Mouse (Mus musculus): ENCODE measurements around the gene Heatr5a. TPM values are rescaled to one million over a fixed set of nuclear protein-coding genes. Genes with fewer than 3 reads are reported as not detected.

Heatr5a gene
- polyA plus RNA-seq, 1 experiment from 2014 or later, result 13.1 TPM

DNA sequence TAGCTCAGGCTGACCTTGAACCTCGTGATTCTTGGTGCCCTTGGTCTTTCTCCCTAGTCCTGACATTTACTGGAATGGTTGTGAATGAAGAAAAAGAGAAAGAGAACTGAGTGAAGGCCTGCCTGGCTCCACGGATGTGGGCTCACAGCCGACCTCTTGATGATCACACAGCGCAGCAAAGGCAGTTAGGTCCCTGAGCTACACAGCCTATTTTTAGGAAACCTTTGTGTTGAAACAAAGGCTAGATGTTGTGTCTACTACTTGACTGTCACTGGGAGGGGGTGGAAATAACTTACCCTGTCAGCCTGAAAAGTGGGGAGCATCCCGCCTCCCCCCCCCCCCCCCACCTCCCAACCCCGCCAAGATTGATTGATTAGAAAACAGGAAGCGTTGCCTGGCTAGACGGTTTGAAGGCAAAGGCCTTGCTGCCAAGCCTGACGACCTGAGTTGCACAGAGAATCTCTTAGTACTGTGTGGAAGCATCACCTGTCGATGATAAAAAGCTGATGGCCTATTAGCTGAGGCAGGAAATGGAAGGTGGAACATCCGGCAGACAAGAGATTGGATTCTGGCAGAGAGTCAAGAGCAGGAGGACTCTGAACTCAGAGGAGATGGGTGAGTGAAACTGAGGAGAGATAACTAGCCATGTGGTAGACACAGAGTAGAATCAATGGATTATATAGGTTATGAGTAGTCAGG, 99.5 kb downstream of the Heatr5a start:
- no peak overlapping the region for H3K27ac ChIP-seq
- no peak overlapping the region for H3K9ac ChIP-seq
- no peaks in the 10 kb centered on the region for H3K4me1 ChIP-seq
- no peak for ATAC-seq (ENCODE audit: insufficient number of reproducible peaks, insufficient read depth, low FRiP score, low TSS enrichment)
- peaks cover 7% of the 10 kb centered on the region; the same call in 1 of the 2 replicates for H3K36me3 ChIP-seq
- H3K9me3 ChIP-seq, result no peaks in the 10 kb centered on the region
- 79% methylated on average over 11 of the region's 11 CpGs for WGBS
- H3K4me3 ChIP-seq, result no peak overlapping the region
- H3K27me3 ChIP-seq, result no peaks in the 10 kb centered on the region
- no peak overlapping the region for H3K4me2 ChIP-seq (replicated peaks)

DNA sequence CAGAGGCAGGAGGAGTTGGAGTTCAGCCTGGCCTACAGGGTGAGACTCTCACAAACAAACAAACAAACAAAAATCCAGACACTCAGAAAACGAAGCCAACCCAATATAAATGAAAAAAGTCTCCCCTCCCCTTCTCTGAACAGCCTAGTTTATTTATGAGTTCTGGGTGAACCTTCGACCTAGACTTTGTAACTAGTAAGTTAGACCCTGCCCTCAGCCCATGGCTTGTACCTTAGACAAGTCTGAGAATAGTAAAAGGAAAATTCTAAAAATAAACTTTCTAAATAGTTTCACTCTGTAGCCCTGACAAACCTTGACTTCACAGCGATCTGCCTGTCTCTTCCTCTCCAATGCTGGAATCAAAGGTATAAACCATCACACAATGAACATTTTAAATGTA, 101.6 kb downstream of the Heatr5a start:
- Histone ChIP-seq H3K9ac (no peak overlapping the region), H3K4me2 (replicated peaks) (no peak overlapping the region), H3K36me3 (no peaks in the 10 kb centered on the region), H3K27me3 (no peaks in the 10 kb centered on the region), H3K27ac (no peak overlapping the region), H3K9me3 (no peaks in the 10 kb centered on the region), H3K4me3 (no peak overlapping the region), H3K4me1 (peaks cover 14% of the 10 kb centered on the region; the same call in 1 of the 2 replicates)
- ATAC-seq (ENCODE audit: insufficient number of reproducible peaks, insufficient read depth, low FRiP score, low TSS enrichment), result no peak
- WGBS, result 79% methylated on average over 3 of the region's 3 CpGs

DNA sequence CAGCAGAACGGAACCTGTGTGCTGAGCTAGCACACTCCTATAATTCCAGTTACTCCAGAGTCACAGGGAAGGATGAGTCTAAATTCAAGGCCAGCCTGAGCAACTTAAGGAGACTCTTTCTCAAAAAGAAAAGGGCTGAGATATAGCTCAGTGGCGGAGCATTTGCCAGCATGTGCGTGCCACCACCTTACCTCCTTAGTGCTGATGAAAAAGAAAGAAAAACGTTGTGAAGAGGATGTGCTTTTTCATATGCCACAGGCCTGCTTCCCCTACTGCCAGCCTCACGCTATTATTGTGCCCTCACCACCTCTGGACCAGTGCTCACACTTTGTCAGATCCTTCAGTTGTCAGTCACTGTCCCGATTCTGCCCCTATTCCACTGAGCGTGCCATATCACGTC, 104.0 kb downstream of the Heatr5a start:
- ATAC-seq (ENCODE audit: insufficient number of reproducible peaks, insufficient read depth, low FRiP score, low TSS enrichment), result no peak
- Histone ChIP-seq H3K4me3 (no peak overlapping the region), H3K27ac (no peak overlapping the region), H3K27me3 (no peaks in the 10 kb centered on the region), H3K36me3 (no peaks in the 10 kb centered on the region), H3K9ac (no peak overlapping the region), H3K4me2 (replicated peaks) (no peak overlapping the region), H3K9me3 (no peaks in the 10 kb centered on the region), H3K4me1 (peaks cover 14% of the 10 kb centered on the region; the same call in 1 of the 2 replicates)
- WGBS, result 79% methylated on average over 8 of the region's 8 CpGs

DNA sequence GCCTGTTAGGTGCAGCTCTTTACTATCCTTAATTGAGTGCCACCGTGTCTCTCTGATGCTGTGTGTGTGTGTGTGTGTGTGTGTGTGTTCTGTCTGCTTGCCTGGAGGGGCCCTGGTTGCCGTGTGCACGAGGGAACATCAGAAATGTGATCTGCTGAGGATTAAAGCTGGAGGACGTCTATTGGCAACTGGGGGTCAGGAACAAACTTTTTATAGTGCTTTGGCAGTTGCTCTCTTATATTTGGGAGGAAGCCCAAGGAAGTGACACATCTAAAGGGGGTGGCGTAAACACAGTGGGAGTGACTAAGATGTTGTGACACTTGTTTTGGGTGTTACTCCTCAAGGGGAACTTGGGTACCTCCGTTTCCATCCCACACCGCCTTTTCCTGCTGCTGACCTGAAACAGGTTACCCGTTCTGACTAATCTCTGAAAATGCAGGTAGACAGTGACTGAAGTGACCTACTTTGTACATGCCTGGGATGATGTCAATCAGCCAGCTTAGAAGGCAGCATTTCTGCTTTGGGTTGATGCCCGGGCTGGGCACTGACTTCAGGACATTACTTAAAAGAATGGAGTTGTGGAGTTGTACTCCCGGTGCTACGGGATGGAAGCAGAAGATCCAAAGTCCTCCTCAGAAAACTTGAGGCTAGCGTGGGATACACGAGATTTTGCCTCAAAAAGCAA, 104.8 kb downstream of the Heatr5a start:
- Histone ChIP-seq H3K27me3 (no peaks in the 10 kb centered on the region), H3K27ac (no peak overlapping the region), H3K4me1 (peaks cover 14% of the 10 kb centered on the region; the same call in 1 of the 2 replicates), H3K9me3 (no peaks in the 10 kb centered on the region), H3K36me3 (no peaks in the 10 kb centered on the region), H3K4me3 (no peak overlapping the region), H3K9ac (no peak overlapping the region), H3K4me2 (replicated peaks) (no peak overlapping the region)
- WGBS, result 61% methylated on average over 13 of the region's 13 CpGs
- no peak for ATAC-seq (ENCODE audit: insufficient number of reproducible peaks, insufficient read depth, low FRiP score, low TSS enrichment)

DNA sequence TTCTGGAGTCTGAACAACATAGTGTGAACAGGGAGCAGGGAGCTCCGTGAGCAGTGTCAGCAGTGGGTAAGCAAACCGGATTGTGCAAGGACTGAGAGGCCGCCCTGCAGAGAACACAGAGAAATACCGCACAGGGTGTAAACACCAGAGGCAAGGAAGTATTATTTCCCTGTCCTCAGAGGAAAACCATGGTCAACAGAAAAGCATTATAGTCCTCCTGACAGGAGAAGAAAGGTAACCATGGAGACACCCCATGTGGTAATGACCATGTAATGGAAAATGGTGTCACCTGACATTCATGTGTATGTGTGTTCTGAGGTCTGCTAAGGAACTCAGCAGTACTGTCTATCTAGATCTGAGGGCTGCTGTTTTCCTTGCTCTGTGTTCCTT, 105.3 kb downstream of the Heatr5a start:
- H3K4me2 ChIP-seq (replicated peaks), result no peak overlapping the region
- peaks cover 14% of the 10 kb centered on the region; the same call in 1 of the 2 replicates for H3K4me1 ChIP-seq
- H3K9ac ChIP-seq, result no peak overlapping the region
- no peaks in the 10 kb centered on the region for H3K27me3 ChIP-seq
- H3K4me3 ChIP-seq, result no peak overlapping the region
- H3K36me3 ChIP-seq, result no peaks in the 10 kb centered on the region
- WGBS, result 33% methylated on average over 4 of the region's 4 CpGs
- H3K9me3 ChIP-seq, result no peaks in the 10 kb centered on the region
- peak; percentile 69; the same call in 1 of the 2 replicates for ATAC-seq (ENCODE audit: insufficient number of reproducible peaks, insufficient read depth, low FRiP score, low TSS enrichment)
- no peak overlapping the region for H3K27ac ChIP-seq

DNA sequence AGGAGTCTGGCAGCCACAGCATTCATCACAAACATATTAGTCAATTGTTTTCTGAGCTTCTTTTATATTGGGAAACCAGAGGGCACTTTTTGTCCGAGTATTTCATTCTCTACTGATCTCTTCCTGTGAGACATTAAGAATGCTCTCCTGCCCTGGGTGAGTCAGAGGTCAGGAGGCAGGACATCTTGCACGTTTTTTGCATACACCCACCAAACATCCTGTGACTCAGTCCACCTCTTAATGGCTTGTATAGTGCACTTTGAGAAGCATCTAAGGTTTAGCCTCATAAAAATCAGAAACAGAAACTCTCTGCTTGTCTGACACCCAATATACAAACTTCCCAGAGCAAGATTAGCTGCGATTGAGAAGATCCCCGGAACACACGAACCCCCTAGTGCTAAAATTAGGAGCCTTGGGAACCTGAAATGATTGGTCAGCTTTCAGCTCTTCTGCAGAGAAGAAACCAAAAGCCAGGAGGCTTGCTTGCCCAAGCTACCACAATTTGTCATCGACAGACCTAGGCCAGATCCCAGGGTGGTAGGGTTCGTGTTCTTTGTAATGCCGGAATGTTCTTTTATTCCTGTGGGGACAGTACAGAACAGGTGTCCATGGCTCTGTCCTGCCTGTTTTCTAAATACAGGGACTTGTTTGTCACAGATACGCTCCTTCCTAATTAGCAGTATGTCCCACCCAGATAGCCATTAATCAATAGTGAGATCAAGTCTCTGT, 105.9 kb downstream of the Heatr5a start:
- ATAC-seq (ENCODE audit: insufficient number of reproducible peaks, insufficient read depth, low FRiP score, low TSS enrichment), result no peak
- H3K27me3 ChIP-seq, result no peaks in the 10 kb centered on the region
- H3K4me2 ChIP-seq (replicated peaks), result no peak overlapping the region
- H3K9me3 ChIP-seq, result no peaks in the 10 kb centered on the region
- no peak overlapping the region for H3K27ac ChIP-seq
- no peaks in the 10 kb centered on the region for H3K36me3 ChIP-seq
- WGBS, result 59% methylated on average over 9 of the region's 9 CpGs
- peaks cover 14% of the 10 kb centered on the region; the same call in 1 of the 2 replicates for H3K4me1 ChIP-seq
- no peak overlapping the region for H3K9ac ChIP-seq
- no peak overlapping the region for H3K4me3 ChIP-seq

DNA sequence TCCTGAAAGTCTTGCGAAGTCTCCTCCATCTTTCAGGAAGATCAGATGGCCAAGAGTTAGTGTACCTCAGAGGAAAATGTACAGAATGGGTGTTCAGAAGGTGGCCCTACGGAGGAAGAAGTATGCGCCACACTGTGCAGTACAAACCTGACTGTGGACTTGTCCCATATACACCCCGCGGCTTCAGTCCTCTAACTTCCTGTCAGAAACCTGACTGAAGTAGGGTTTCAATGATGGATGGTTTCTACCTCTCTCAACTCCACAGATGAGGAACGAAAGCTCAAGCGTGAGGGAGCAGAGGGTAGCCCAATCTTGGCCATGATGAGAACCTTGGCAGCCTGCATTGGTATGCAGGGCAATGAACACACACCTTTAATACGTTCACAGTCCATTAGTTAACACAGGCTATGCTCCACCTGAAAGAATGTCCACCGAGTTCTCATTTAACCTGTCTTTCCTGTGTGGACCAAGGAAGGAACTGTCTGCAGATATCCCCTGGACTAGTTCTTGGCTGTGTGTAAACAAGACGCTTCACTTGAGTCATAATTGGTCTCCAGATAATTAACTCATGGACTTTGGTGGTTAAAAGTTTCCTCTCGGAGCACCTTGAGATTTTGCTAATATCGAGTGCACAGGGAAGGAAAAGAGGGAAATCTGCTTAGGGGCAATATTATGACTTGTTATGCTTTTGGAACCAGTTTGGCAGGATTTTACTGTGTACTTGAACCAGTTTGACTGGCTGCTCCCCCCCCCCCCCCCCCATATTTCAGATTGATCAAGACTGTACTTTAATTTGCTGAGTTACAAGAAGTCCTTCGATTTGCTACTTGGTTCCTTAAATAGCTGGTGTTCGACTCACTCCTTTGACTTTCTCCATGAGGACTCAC, 107.8 kb downstream of the Heatr5a start:
- Histone ChIP-seq H3K4me2 (replicated peaks) (no peak overlapping the region), H3K9ac (no peak overlapping the region), H3K4me1 (peaks cover 14% of the 10 kb centered on the region; the same call in 1 of the 2 replicates), H3K4me3 (no peak overlapping the region), H3K9me3 (no peaks in the 10 kb centered on the region), H3K27ac (no peak overlapping the region), H3K36me3 (no peaks in the 10 kb centered on the region), H3K27me3 (no peaks in the 10 kb centered on the region)
- no peak for ATAC-seq (ENCODE audit: insufficient number of reproducible peaks, insufficient read depth, low FRiP score, low TSS enrichment)
- 83% methylated on average over 14 of the region's 14 CpGs for WGBS

DNA sequence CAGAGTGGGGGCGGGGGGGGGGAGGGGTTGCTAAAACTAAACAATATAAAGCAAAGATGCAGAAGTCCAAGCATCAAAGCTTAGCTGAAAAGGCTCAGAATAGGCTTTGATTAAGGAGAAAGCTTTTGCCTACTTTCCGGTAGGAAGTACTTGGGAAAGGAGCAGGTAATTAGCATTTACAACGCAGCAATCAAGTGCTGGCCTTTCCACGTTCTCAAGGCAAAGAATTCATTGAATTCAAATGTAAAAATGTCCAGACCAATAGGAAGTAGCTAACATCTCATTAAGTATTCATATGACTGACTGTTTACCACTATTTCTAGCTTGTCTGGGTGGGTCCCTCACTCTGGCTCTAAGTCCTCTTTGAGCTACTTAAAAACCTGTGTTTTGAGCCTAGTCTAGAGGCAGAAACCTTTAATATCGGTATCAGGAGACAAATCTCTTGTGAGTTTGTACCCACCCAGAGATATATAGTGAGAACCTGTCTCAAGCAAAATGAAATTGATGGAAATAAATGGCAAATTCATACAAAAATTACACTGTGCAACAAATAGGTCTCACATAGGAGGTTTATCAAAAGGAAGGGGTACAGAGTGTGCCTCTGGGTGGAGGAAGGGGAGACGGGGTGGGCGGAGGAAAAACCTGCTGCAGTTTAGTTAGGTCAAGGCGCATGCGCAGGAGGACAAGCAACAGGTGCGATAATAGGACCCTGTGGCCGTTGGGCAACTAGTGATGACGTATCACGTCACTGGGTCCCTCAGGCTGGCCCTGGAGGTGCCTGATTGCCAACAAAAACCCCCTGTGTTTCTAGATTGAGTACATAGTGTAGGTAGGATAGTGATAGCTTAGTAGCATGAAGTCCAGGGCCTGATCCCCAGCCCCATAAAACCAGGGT, 112.7 kb downstream of the Heatr5a start:
- Histone ChIP-seq H3K9ac (no peak overlapping the region), H3K4me3 (no peak overlapping the region), H3K4me2 (replicated peaks) (no peak overlapping the region), H3K4me1 (no peaks in the 10 kb centered on the region), H3K36me3 (no peaks in the 10 kb centered on the region), H3K27ac (no peak overlapping the region), H3K27me3 (no peaks in the 10 kb centered on the region), H3K9me3 (no peaks in the 10 kb centered on the region)
- 76% methylated on average over 12 of the region's 13 CpGs for WGBS
- no peak for ATAC-seq (ENCODE audit: insufficient number of reproducible peaks, insufficient read depth, low FRiP score, low TSS enrichment)

DNA sequence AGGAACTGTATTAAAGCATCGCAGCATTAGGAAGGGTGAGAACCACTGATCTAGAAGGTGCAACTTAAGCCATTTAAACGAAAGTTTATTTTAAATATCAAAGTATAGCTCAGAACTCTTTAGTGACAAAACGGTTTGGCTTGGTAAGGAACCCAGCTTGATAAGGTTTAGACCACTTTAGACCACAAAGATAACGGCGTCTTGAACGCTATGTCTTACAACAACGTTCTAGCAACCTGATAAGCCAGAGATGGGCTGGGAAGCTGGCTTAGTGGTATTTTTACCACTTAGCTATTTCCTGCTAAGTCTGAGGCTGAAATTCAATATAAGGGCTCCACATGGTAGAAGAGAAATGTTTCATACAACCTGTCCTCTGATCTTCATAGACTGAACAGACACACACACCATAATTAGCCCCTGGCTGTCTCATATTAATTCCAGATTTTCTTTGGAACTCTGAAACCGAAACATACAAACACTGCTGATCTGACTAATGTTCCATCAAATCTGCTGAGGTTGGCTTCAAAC, 114.3 kb downstream of the Heatr5a start:
- Histone ChIP-seq H3K27ac (no peak overlapping the region), H3K4me3 (no peak overlapping the region), H3K9ac (no peak overlapping the region), H3K36me3 (no peaks in the 10 kb centered on the region), H3K4me1 (no peaks in the 10 kb centered on the region), H3K4me2 (replicated peaks) (no peak overlapping the region), H3K27me3 (no peaks in the 10 kb centered on the region), H3K9me3 (no peaks in the 10 kb centered on the region)
- no peak for ATAC-seq (ENCODE audit: insufficient number of reproducible peaks, insufficient read depth, low FRiP score, low TSS enrichment)
- WGBS, result 83% methylated on average over 8 of the region's 8 CpGs

DNA sequence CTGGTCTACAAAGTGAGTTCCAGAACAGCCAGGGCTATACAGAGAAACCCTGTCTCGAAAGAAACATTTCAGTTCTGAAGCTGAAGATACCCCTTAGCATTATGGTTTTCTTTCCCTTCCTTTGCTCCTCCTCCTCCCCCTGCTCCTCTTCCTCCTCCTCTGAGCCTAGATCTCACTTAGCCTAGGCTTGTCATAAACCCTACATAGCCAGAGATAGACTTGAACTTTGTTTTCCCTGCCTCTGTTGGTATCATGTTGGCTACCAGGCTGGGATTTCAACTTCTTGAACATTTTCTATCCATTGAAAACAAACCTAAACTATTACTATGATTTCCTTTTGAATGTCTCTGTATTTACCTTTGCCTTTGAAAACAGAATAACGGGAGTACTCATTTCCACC, 115.2 kb downstream of the Heatr5a start:
- Histone ChIP-seq H3K4me3 (no peak overlapping the region), H3K4me2 (replicated peaks) (no peak overlapping the region), H3K9me3 (no peaks in the 10 kb centered on the region), H3K27me3 (no peaks in the 10 kb centered on the region), H3K36me3 (no peaks in the 10 kb centered on the region), H3K4me1 (no peaks in the 10 kb centered on the region), H3K9ac (no peak overlapping the region), H3K27ac (no peak overlapping the region)
- ATAC-seq (ENCODE audit: insufficient number of reproducible peaks, insufficient read depth, low FRiP score, low TSS enrichment), result no peak
- WGBS, result 88% methylated on average over 2 of the region's 2 CpGs
